Mouse (Mus musculus): ENCODE data around the gene Hcar1. TPM values are rescaled to one million over a fixed set of nuclear protein-coding genes. Genes with fewer than 3 reads are reported as not detected.

Hcar1 gene
- polyA plus RNA-seq, 1 experiment from 2014 or later: not detected

GRCm38 (mm10) chr5:123890987-123891386 lies 11.2 kb upstream of the Hcar1 start:
- WGBS: 83% methylated on average over 5 of the region's 5 CpGs

GRCm38 (mm10) chr5:123890312-123890711 lies 10.5 kb upstream of the Hcar1 start:
- H3K9me3 ChIP-seq (replicated peaks): no peaks in the 10 kb centered on the region

More at GRCm38 (mm10) chr5:123890987-123891386, 11.2 kb upstream of the Hcar1 start:
- DNase-seq (ENCODE audit: low spot score): no peak
- H3K4me3 ChIP-seq: no peak overlapping the region
- no peaks in the 10 kb centered on the region for H3K9me3 ChIP-seq (replicated peaks)
- H3K27ac ChIP-seq: no peak overlapping the region
- H3K27me3 ChIP-seq (ENCODE audit: low read depth, poor library complexity, severe bottlenecking): no peaks in the 10 kb centered on the region
- H3K36me3 ChIP-seq: no peaks in the 10 kb centered on the region
- H3K4me1 ChIP-seq: 0 out of 2 replicates have a peak, but pooled peaks cover 3% of the 10 kb centered on the region

GRCm38 (mm10) chr5:123886365-123886764 lies 6.5 kb upstream of the Hcar1 start:
- 0 out of 2 replicates have a peak, but pooled peaks cover 6% of the 10 kb centered on the region for H3K27me3 ChIP-seq (ENCODE audit: low read depth, poor library complexity, severe bottlenecking)
- H3K9me3 ChIP-seq (replicated peaks): no peaks in the 10 kb centered on the region
- WGBS: 83% methylated on average over 3 of the region's 3 CpGs
- H3K4me1 ChIP-seq: no peaks in the 10 kb centered on the region
- no peak overlapping the region for H3K4me3 ChIP-seq
- H3K36me3 ChIP-seq: no peaks in the 10 kb centered on the region
- no peak for DNase-seq (ENCODE audit: low spot score)
- H3K27ac ChIP-seq: no peak overlapping the region

More at GRCm38 (mm10) chr5:123890312-123890711, 10.5 kb upstream of the Hcar1 start:
- 76% methylated on average over 2 of the region's 2 CpGs for WGBS
- Histone ChIP-seq H3K27me3 (ENCODE audit: low read depth, poor library complexity, severe bottlenecking) (no peaks in the 10 kb centered on the region), H3K4me1 (0 out of 2 replicates have a peak, but pooled peaks cover 3% of the 10 kb centered on the region), H3K27ac (no peak overlapping the region), H3K36me3 (no peaks in the 10 kb centered on the region), H3K4me3 (no peak overlapping the region)
- no peak for DNase-seq (ENCODE audit: low spot score)

GRCm38 (mm10) chr5:123884332-123884731 lies 4.5 kb upstream of the Hcar1 start:
- Histone ChIP-seq H3K36me3 (no peaks in the 10 kb centered on the region), H3K4me1 (peaks cover 9% of the 10 kb centered on the region), H3K27ac (no peak overlapping the region), H3K4me3 (no peak overlapping the region), H3K27me3 (ENCODE audit: low read depth, poor library complexity, severe bottlenecking) (0 out of 2 replicates have a peak, but pooled peaks cover 6% of the 10 kb centered on the region), H3K9me3 (replicated peaks) (no peaks in the 10 kb centered on the region)
- DNase-seq (ENCODE audit: low spot score): no peak
- 78% methylated on average over 10 of the region's 10 CpGs for WGBS

GRCm38 (mm10) chr5:123883891-123884290 lies 4.1 kb upstream of the Hcar1 start:
- Histone ChIP-seq H3K36me3 (no peaks in the 10 kb centered on the region), H3K27ac (no peak overlapping the region), H3K4me1 (peaks cover 9% of the 10 kb centered on the region), H3K27me3 (ENCODE audit: low read depth, poor library complexity, severe bottlenecking) (0 out of 2 replicates have a peak, but pooled peaks cover 6% of the 10 kb centered on the region), H3K4me3 (no peak overlapping the region), H3K9me3 (replicated peaks) (no peaks in the 10 kb centered on the region)
- DNase-seq (ENCODE audit: low spot score): no peak
- 87% methylated on average over 7 of the region's 7 CpGs for WGBS

- Histone ChIP-seq H3K4me1 (peaks cover 22% of the 10 kb centered on the region), H3K36me3 (no peaks in the 10 kb centered on the region), H3K4me3 (no peak overlapping the region), H3K27ac (no peak overlapping the region), H3K9me3 (replicated peaks) (no peaks in the 10 kb centered on the region), H3K27me3 (ENCODE audit: low read depth, poor library complexity, severe bottlenecking) (0 out of 2 replicates have a peak, but pooled peaks cover 6% of the 10 kb centered on the region)
- WGBS: 83% methylated on average over 14 of the region's 14 CpGs
- DNase-seq (ENCODE audit: low spot score): no peak
These were observed 958 bp upstream of the Hcar1 start for GRCm38 (mm10) chr5:123880778-123881177.

GRCm38 (mm10) chr5:123878056-123878455 lies 1.8 kb downstream of the Hcar1 start:
- no peak overlapping the region for H3K4me3 ChIP-seq
- H3K27me3 ChIP-seq (ENCODE audit: low read depth, poor library complexity, severe bottlenecking): 0 out of 2 replicates have a peak, but pooled peaks cover 6% of the 10 kb centered on the region
- H3K36me3 ChIP-seq: no peaks in the 10 kb centered on the region
- H3K4me1 ChIP-seq: peaks cover 22% of the 10 kb centered on the region
- WGBS: 79% methylated on average over 14 of the region's 14 CpGs
- no peak for DNase-seq (ENCODE audit: low spot score)
- no peaks in the 10 kb centered on the region for H3K9me3 ChIP-seq (replicated peaks)
- H3K27ac ChIP-seq: no peak overlapping the region

GRCm38 (mm10) chr5:123874177-123874576 lies 5.6 kb downstream of the Hcar1 start:
- WGBS: 87% methylated on average over 5 of the region's 5 CpGs
- no peak for DNase-seq (ENCODE audit: low spot score)

GRCm38 (mm10) chr5:123869615-123870014 lies 10.2 kb downstream of the Hcar1 start:
- Histone ChIP-seq H3K27ac (no peak overlapping the region), H3K36me3 (no peaks in the 10 kb centered on the region), H3K9me3 (replicated peaks) (no peaks in the 10 kb centered on the region), H3K4me1 (no peaks in the 10 kb centered on the region), H3K4me3 (no peak overlapping the region), H3K27me3 (ENCODE audit: low read depth, poor library complexity, severe bottlenecking) (no peaks in the 10 kb centered on the region)
- 86% methylated on average over 4 of the region's 4 CpGs for WGBS
- no peak for DNase-seq (ENCODE audit: low spot score)

More at GRCm38 (mm10) chr5:123874177-123874576, 5.6 kb downstream of the Hcar1 start:
- H3K9me3 ChIP-seq (replicated peaks): no peaks in the 10 kb centered on the region
- no peaks in the 10 kb centered on the region for H3K36me3 ChIP-seq
- peaks cover 13% of the 10 kb centered on the region; the same call in 1 of the 2 replicates for H3K4me1 ChIP-seq
- H3K27ac ChIP-seq: no peak overlapping the region
- H3K27me3 ChIP-seq (ENCODE audit: low read depth, poor library complexity, severe bottlenecking): no peaks in the 10 kb centered on the region
- H3K4me3 ChIP-seq: no peak overlapping the region

GRCm38 (mm10) chr5:123866457-123866856 lies 13.4 kb downstream of the Hcar1 start:
- H3K4me3 ChIP-seq: no peak overlapping the region
- no peaks in the 10 kb centered on the region for H3K27me3 ChIP-seq (ENCODE audit: low read depth, poor library complexity, severe bottlenecking)
- no peak overlapping the region for H3K27ac ChIP-seq
- 93% methylated on average over 4 of the region's 4 CpGs for whole genome bisulfite sequencing
- DNase-seq (ENCODE audit: low spot score): no peak
- no peaks in the 10 kb centered on the region for H3K4me1 ChIP-seq
- H3K9me3 ChIP-seq (replicated peaks): no peaks in the 10 kb centered on the region
- no peaks in the 10 kb centered on the region for H3K36me3 ChIP-seq

GRCm38 (mm10) chr5:123865365-123865764 lies 14.5 kb downstream of the Hcar1 start, which contains the start of gene Hcar2:
Hcar2 (minus strand) TSS chr5:123865499.
- Histone ChIP-seq H3K4me1 (no peaks in the 10 kb centered on the region), H3K36me3 (no peaks in the 10 kb centered on the region), H3K4me3 (no peak within 1 kb of the TSS), H3K27ac (no peak within 1 kb of the TSS), H3K27me3 (ENCODE audit: low read depth, poor library complexity, severe bottlenecking) (no peaks in the 10 kb centered on the region), H3K9me3 (replicated peaks) (no peaks in the 10 kb centered on the region)
- DNase-seq (ENCODE audit: low spot score): no peak
- 86% methylated on average over 12 of the region's 12 CpGs for WGBS

GRCm38 (mm10) chr5:123863934-123864333 lies 15.9 kb downstream of the Hcar1 start:
- no peaks in the 10 kb centered on the region for H3K9me3 ChIP-seq (replicated peaks)
- H3K4me1 ChIP-seq: peaks cover 7% of the 10 kb centered on the region
- no peak for DNase-seq (ENCODE audit: low spot score)
- H3K27me3 ChIP-seq (ENCODE audit: low read depth, poor library complexity, severe bottlenecking): no peaks in the 10 kb centered on the region
- 92% methylated on average over 14 of the region's 14 CpGs for WGBS
- H3K4me3 ChIP-seq: no peak overlapping the region
- H3K27ac ChIP-seq: no peak overlapping the region
- no peaks in the 10 kb centered on the region for H3K36me3 ChIP-seq

- Histone ChIP-seq H3K27me3 (ENCODE audit: low read depth, poor library complexity, severe bottlenecking) (no peaks in the 10 kb centered on the region), H3K4me3 (no peak overlapping the region), H3K27ac (no peak overlapping the region), H3K9me3 (replicated peaks) (no peaks in the 10 kb centered on the region), H3K36me3 (no peaks in the 10 kb centered on the region), H3K4me1 (peaks cover 9% of the 10 kb centered on the region)
- WGBS: 88% methylated on average over 15 of the region's 15 CpGs
- no peak for DNase-seq (ENCODE audit: low spot score)
These were observed 17.2 kb downstream of the Hcar1 start for GRCm38 (mm10) chr5:123862374-123863350.

All from limb, embryonic 10.5 days (tissue).